8 mouse cellular contexts compared by ENCODE assay signal in the genomic region with DNA sequence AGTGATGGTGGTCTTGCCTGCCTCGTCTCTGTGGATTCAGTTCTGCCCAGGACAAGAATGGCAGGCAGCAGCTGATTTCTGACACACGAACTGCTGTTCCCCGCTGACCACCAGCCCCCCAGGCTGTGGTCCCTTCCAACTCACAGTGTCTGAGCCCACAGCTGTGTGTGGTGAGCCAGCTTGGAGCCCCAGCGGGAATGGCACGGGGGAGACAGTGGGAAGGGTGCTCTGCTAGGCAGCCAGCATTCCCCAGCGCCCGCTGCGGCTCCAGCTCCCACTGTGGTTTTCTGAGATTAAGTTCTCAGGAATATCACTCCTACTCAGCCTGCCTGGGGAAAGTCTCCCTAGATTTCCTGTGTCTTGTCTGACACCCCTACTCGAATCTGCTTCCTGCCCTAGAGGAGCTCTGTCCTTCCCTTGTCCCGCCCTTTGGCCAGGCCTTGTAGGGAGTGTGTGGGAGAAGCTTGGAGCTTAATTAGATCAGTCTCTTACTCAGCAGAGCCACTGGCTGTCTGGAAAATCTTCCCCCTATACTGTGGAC. TPM values are rescaled to one million over a fixed set of nuclear protein-coding genes. Genes with fewer than 3 reads are reported as not detected.
DNase-seq lines count a peak whose midpoint lies in the region; ATAC-seq lines count a peak whose summit lies in the region.

No protein-coding gene starts in this region.

- 47% methylated on average over 10 of the region's 10 CpGs for WGBS in heart, embryonic 11.5 days (ENCODE audit: insufficient replicate concordance)

- H3K36me3 ChIP-seq in heart, embryonic 11.5 days (ENCODE audit: control insufficient read depth, insufficient read depth, low read length), result peaks cover 12% of the 10 kb centered on the region

- H3K9ac ChIP-seq in heart, embryonic 11.5 days (ENCODE audit: low read depth, low read length), result 0 out of 2 replicates have a peak overlapping the region, but pooled peaks have one; percentile 1

- no peaks in the 10 kb centered on the region for H3K27me3 ChIP-seq in heart, embryonic 11.5 days (ENCODE audit: control insufficient read depth, insufficient read depth, low read length)

- DNase-seq in frontal cortex, postnatal 36 days (ENCODE audit: low spot score in 2 of 2), result peak; percentile 58 to 66
- DNase-seq in frontal cortex, postnatal 25 days (ENCODE audit: low spot score in 2 of 2), result no peak
- peak; percentile 48 for DNase-seq in adipocyte (ENCODE audit: low spot score)
- DNase-seq in kidney, postnatal 25 days, result peak; percentile 66 to 87
- DNase-seq in ovary, adult 18-20 months (ENCODE audit: low spot score), result peak; percentile 70
- DNase-seq in B cell, adult 2 months, result no peak

- no peak overlapping the region for H3K4me3 ChIP-seq in heart, embryonic 11.5 days (ENCODE audit: low read depth, low read length)

- peak; percentile 35 for ATAC-seq in heart, embryonic 11.5 days (replicated peaks; ENCODE audit: insufficient number of reproducible peaks, low FRiP score, low TSS enrichment)
- ATAC-seq in megakaryocyte progenitor cell, adult 5-6 weeks (replicated peaks; ENCODE audit: poor library complexity), result no peak

- H3K9me3 ChIP-seq in heart, embryonic 11.5 days (replicated peaks; ENCODE audit: control insufficient read depth, low read length), result no peaks in the 10 kb centered on the region

- H3K4me1 ChIP-seq in heart, embryonic 11.5 days (ENCODE audit: control insufficient read depth, insufficient read depth, low read length), result peaks cover 38% of the 10 kb centered on the region

- H3K4me2 ChIP-seq in heart, embryonic 11.5 days, result no peak overlapping the region

- H3K27ac ChIP-seq in heart, embryonic 11.5 days (ENCODE audit: low read depth, low read length), result peak overlapping the region; percentile 71

RNA-seq across cellular contexts. Expression of a gene that starts 7.8 kb away (rescaled TPM):
- polyA plus RNA-seq in heart, embryonic 11.5 days (2014; fragmentation: Nextera tagmentation; extraction: Ambion mirVana), result 90.5 and 103 TPM in 2 replicates
- total RNA-seq in megakaryocyte progenitor cell, adult 5-6 weeks (2015), result 43.2 and 50.1 TPM in 2 replicates
- total RNA-seq in megakaryocyte progenitor cell, adult 5-6 weeks (2017), result 128 and 151 TPM in 2 replicates

RNA-seq across cellular contexts. Expression of a gene that starts 29.0 kb away (rescaled TPM):
- polyA plus RNA-seq in heart, embryonic 11.5 days (2014; fragmentation: Nextera tagmentation; extraction: Ambion mirVana), result 11.1 and 16.0 TPM in 2 replicates
- total RNA-seq in megakaryocyte progenitor cell, adult 5-6 weeks (2015), result 6.5 and 8.5 TPM in 2 replicates
- total RNA-seq in megakaryocyte progenitor cell, adult 5-6 weeks (2017), result 14.0 and 14.4 TPM in 2 replicates

RNA-seq across cellular contexts. Expression of a gene that starts 46.2 kb away (rescaled TPM):
- polyA plus RNA-seq in heart, embryonic 11.5 days (2014; fragmentation: Nextera tagmentation; extraction: Ambion mirVana), result 8.9 and 9.0 TPM in 2 replicates
- 0.72 and 1.2 TPM in 2 replicates for total RNA-seq in megakaryocyte progenitor cell, adult 5-6 weeks (2015)
- 0.71 and 1.2 TPM in 2 replicates for total RNA-seq in megakaryocyte progenitor cell, adult 5-6 weeks (2017)

Comparison
In these comparisons a context has a peak if more than half of its experiments do, and no peak if none do; other contexts are left out.
1. DNase-seq: peak in frontal cortex, postnatal 36 days (2 of 2), adipocyte (single experiment), kidney, postnatal 25 days (2 of 2) and ovary, adult 18-20 months (single experiment); none in frontal cortex, postnatal 25 days (0 of 2) and B cell, adult 2 months (0 of 2).